Mouse (Mus musculus) spleen, adult 2 months (tissue): ENCODE measurements at regions not wholly inside any gene's neighbourhood (a gene's known extent, or its start where the extent isn't known, plus 50 kb on each side); places are given as distances from the start of the nearest gene placed in this dataset.

Experiments used
- CTCF ChIP-seq: fragments of 200-500 bp; IDR thresholded peaks from 2 replicates; pipeline ENCODE4 v1.5.1; 2011; ENCODE audit warnings: mild to moderate bottlenecking, inconsistent platforms; ENCODE audit not compliant: insufficient read depth, insufficient read length, insufficient replicate concordance; ENCODE audit errors: extremely low read depth
- POLR2A ChIP-seq: fragments of 200-500 bp; IDR thresholded peaks from 2 replicates; pipeline ENCODE4 v1.6.1; 2011; ENCODE audit warnings: low read depth, low read length, inconsistent platforms

DNA sequence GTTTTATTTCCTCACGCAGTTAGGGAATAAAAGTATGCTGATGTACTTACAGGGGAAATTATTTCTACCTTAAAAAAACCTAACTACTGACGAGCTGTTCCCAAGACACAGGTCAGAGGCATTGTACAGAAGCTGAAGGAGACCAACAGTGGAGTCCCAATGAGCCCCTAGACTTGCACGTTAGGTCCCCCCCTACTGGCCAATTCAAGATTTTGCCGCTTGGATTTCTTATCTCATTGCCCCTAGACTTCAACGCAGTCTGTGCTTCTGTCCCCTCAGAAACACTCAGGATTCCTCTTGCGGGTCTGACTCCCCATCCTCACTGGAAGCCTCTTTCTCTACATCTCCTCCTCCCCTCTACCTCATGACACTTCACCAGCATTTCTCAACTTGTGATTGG, 125.3 kb downstream of the Gm12728 start:
- TF ChIP-seq POLR2A (no peak), CTCF (peak; percentile 18; the same call in 1 of the 2 replicates)
